Comparison of ENCODE assay signal across 8 mouse cellular contexts in genomic region chr15:31530659-31531445, GRCm38 (mm10). TPM values are rescaled to one million over a fixed set of nuclear protein-coding genes. Genes with fewer than 3 reads are reported as not detected.
DNase-seq lines count a peak whose midpoint lies in the region; ATAC-seq lines count a peak whose summit lies in the region.

Gene March6 (minus strand): TSS chr15:31531053.

- H3K27me3 ChIP-seq in forebrain, embryonic 11.5 days (ENCODE audit: control insufficient read depth, insufficient read depth, low read length), result no peaks in the 10 kb centered on the region
- H3K27me3 ChIP-seq in heart, embryonic 15.5 days, result no peaks in the 10 kb centered on the region
- H3K27me3 ChIP-seq in liver, embryonic 13.5 days, result no peaks in the 10 kb centered on the region
- H3K27me3 ChIP-seq in stomach, embryonic 14.5 days (ENCODE audit: control insufficient read depth, insufficient read depth, low read length), result no peaks in the 10 kb centered on the region

- peak within 1 kb of the TSS; percentile 94 for H3K4me3 ChIP-seq in forebrain, embryonic 11.5 days (ENCODE audit: low read depth, low read length)
- peak within 1 kb of the TSS; percentile 77 for H3K4me3 ChIP-seq in heart, embryonic 15.5 days
- H3K4me3 ChIP-seq in liver, embryonic 13.5 days (replicated peaks), result peak within 1 kb of the TSS; percentile 95
- peak within 1 kb of the TSS; percentile 70 for H3K4me3 ChIP-seq in stomach, embryonic 14.5 days (ENCODE audit: low read depth, low read length)

- ATAC-seq in CD4-positive, CD25-positive, alpha-beta regulatory T cell, adult 4 months, result peak; percentile 82
- peak; percentile 91 for ATAC-seq in forebrain, embryonic 11.5 days (replicated peaks; ENCODE audit: low FRiP score)
- peak; percentile 90 for ATAC-seq in heart, embryonic 15.5 days (replicated peaks; ENCODE audit: insufficient number of reproducible peaks, insufficient read depth, low FRiP score, low read depth)
- peak; percentile 85 for ATAC-seq in liver, embryonic 13.5 days (ENCODE audit: low read depth)
- peak; percentile 92 for ATAC-seq in stomach, embryonic 14.5 days (ENCODE audit: insufficient number of reproducible peaks, insufficient read depth, low FRiP score, low read depth)

- H3K36me3 ChIP-seq in forebrain, embryonic 11.5 days (ENCODE audit: control insufficient read depth, insufficient read depth, low read length), result no peaks in the 10 kb centered on the region; the same call in 1 of the 2 replicates
- H3K36me3 ChIP-seq in heart, embryonic 15.5 days, result no peaks in the 10 kb centered on the region
- peaks cover 4% of the 10 kb centered on the region; the same call in 1 of the 2 replicates for H3K36me3 ChIP-seq in liver, embryonic 13.5 days
- no peaks in the 10 kb centered on the region for H3K36me3 ChIP-seq in stomach, embryonic 14.5 days (ENCODE audit: control insufficient read depth, insufficient read depth, low read length)

- no peaks in the 10 kb centered on the region; the same call in 1 of the 2 replicates for H3K9me3 ChIP-seq in forebrain, embryonic 11.5 days (ENCODE audit: control insufficient read depth, low read length)
- H3K9me3 ChIP-seq in heart, embryonic 15.5 days (replicated peaks), result no peaks in the 10 kb centered on the region
- H3K9me3 ChIP-seq in liver, embryonic 13.5 days (replicated peaks), result no peaks in the 10 kb centered on the region
- no peaks in the 10 kb centered on the region; the same call in 1 of the 2 replicates for H3K9me3 ChIP-seq in stomach, embryonic 14.5 days (ENCODE audit: control insufficient read depth, low read depth, low read length)

- under 1% methylated on average over 89 of the region's 132 CpGs for WGBS in forebrain, embryonic 11.5 days
- under 1% methylated on average over 112 of the region's 132 CpGs for WGBS in heart, embryonic 15.5 days
- WGBS in liver, embryonic 13.5 days (ENCODE audit: insufficient replicate concordance), result 1% methylated on average over 112 of the region's 132 CpGs
- WGBS in stomach, embryonic 14.5 days, result under 1% methylated on average over 94 of the region's 132 CpGs

- DNase-seq in c-Kit-positive CD71-negative TER-119-negative erythroid progenitor cells, embryonic 14.5 days (ENCODE audit: low read depth), result peak; percentile 72
- DNase-seq in forebrain, embryonic 11.5 days (ENCODE audit: low spot score), result peak; percentile 96
- DNase-seq in kidney, postnatal 25 days, result peak; percentile 91 to 95
- peak; percentile 83 for DNase-seq in liver, embryonic 13.5 days
- peak; percentile 82 to 87 for DNase-seq in natural killer cell, adult 2 months (ENCODE audit: low spot score in 2 of 2)

- H3K9ac ChIP-seq in forebrain, embryonic 11.5 days (ENCODE audit: low read length), result peak within 1 kb of the TSS; percentile 92
- H3K9ac ChIP-seq in heart, embryonic 15.5 days, result peak within 1 kb of the TSS; percentile 83
- peak within 1 kb of the TSS; percentile 96 for H3K9ac ChIP-seq in liver, embryonic 13.5 days
- H3K9ac ChIP-seq in stomach, embryonic 14.5 days (replicated peaks; ENCODE audit: low read depth, low read length), result peak within 1 kb of the TSS; percentile 92

- H3K4me1 ChIP-seq in forebrain, embryonic 11.5 days (replicated peaks; ENCODE audit: control insufficient read depth, insufficient read depth, low read length), result peaks cover 2% of the 10 kb centered on the region; the same call in 1 of the 2 replicates
- peaks cover 15% of the 10 kb centered on the region for H3K4me1 ChIP-seq in heart, embryonic 15.5 days (replicated peaks)
- H3K4me1 ChIP-seq in liver, embryonic 13.5 days (replicated peaks), result peaks cover 67% of the 10 kb centered on the region
- peaks cover 6% of the 10 kb centered on the region for H3K4me1 ChIP-seq in stomach, embryonic 14.5 days (ENCODE audit: control insufficient read depth, insufficient read depth, low read length)

- peak within 1 kb of the TSS; percentile 65 for H3K4me2 ChIP-seq in forebrain, embryonic 11.5 days (ENCODE audit: low read depth, low read length, severe bottlenecking)
- peak within 1 kb of the TSS; percentile 78 for H3K4me2 ChIP-seq in heart, embryonic 15.5 days
- peak within 1 kb of the TSS; percentile 88 for H3K4me2 ChIP-seq in liver, embryonic 13.5 days
- H3K4me2 ChIP-seq in stomach, embryonic 14.5 days (replicated peaks; ENCODE audit: low read depth, low read length), result peak within 1 kb of the TSS; percentile 71

- peak within 1 kb of the TSS; percentile 98 for H3K27ac ChIP-seq in forebrain, embryonic 11.5 days (ENCODE audit: low read depth, low read length)
- H3K27ac ChIP-seq in heart, embryonic 15.5 days, result peak within 1 kb of the TSS; percentile 98
- H3K27ac ChIP-seq in liver, embryonic 13.5 days, result peak within 1 kb of the TSS; percentile 94
- H3K27ac ChIP-seq in stomach, embryonic 14.5 days (ENCODE audit: low read length), result peak within 1 kb of the TSS; percentile 98

RNA-seq across cellular contexts. Expression of gene March6, which starts in this region (rescaled TPM):
- polyA plus RNA-seq in CD4-positive, CD25-positive, alpha-beta regulatory T cell, adult 4 months (2017; shearing (Covaris generic)), result 10 to 100 TPM; 24.4 to 26.2 TPM
- polyA plus RNA-seq in forebrain, embryonic 11.5 days (2014; fragmentation: Nextera tagmentation; extraction: Ambion mirVana), result 62.6 and 69.6 TPM in 2 replicates
- polyA plus RNA-seq in heart, embryonic 15.5 days (2015; fragmentation: Nextera tagmentation; extraction: Ambion mirVana), result 26.0 and 27.3 TPM in 2 replicates
- 12.7 and 16.2 TPM in 2 replicates for polyA plus RNA-seq in liver, embryonic 13.5 days (2015; fragmentation: Nextera tagmentation; extraction: Ambion mirVana)
- polyA plus RNA-seq in stomach, embryonic 14.5 days (2014; fragmentation: Nextera tagmentation; extraction: Ambion mirVana), result 37.2 and 38.6 TPM in 2 replicates

Comparison
In these comparisons a context has a peak if more than half of its experiments do, and no peak if none do; other contexts are left out.
1. Peak in every context shown above with its lines: DNase-seq, ATAC-seq, H3K4me3 ChIP-seq and H3K27ac ChIP-seq.